Mouse (Mus musculus) brain, embryonic 14.5 days (tissue): ENCODE measurements around the gene Gm49358.

ENCODE experiments used
- CTCF ChIP-seq: fragments of 200-500 bp; IDR thresholded peaks from 2 replicates; pipeline ENCODE4 v1.5.1; 2012; ENCODE audit warnings: inconsistent platforms, mild to moderate bottlenecking, moderate library complexity, borderline replicate concordance; ENCODE audit not compliant: insufficient read depth, insufficient read length; ENCODE audit errors: extremely low read depth
- POLR2A ChIP-seq: fragments of 200-500 bp; IDR thresholded peaks from 2 replicates; pipeline ENCODE4 v1.6.1; 2012; ENCODE audit warnings: mild to moderate bottlenecking, inconsistent platforms, borderline replicate concordance; ENCODE audit not compliant: poor library complexity, insufficient read depth, insufficient read length, severe bottlenecking; ENCODE audit errors: extremely low read depth

DNA sequence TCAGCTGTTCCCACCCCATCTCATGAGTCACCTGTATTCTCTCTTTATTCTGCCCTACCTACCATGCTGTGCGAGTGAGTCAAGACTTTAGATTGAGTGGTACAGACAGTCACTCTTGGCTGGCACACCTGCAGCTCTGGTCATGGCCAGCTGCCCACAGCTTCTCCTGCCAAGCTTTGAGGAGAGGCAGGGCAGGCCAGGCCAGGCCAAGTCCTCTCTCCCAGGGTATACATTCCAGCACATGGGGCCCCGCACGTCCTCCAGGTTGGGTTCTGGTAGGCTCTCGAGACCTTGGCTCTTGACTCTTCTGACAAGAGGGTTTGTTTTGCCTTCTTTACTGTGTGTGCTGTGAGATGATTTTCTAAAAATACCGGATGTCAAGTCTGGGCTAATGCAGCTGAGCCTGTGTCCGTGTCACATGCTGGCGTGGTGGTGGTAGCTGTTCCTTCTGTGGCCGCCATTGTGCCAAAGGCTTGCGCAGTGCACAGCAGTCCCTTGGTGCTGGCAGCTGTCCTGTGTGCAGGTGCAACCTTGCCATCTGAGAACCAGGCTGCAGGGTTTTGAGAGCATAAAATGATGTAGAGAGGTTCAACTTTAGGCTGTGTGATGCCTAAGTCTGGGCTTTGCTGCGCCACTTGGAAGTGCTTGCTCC is 62.2 kb downstream of the Gm49358 start:
- TF ChIP-seq CTCF (no peak), POLR2A (no peak)
